Mouse (Mus musculus) midbrain, postnatal 0 days (tissue): ENCODE measurements at regions not wholly inside any gene's neighbourhood (a gene's known extent, or its start where the extent isn't known, plus 50 kb on each side); places are given as distances from the start of the nearest gene placed in this dataset.

Experiments
- ATAC-seq: fragments of 200-750 bp; cut with Nextera tagmentation; 2 replicates; pipeline ENCODE4 v1.8.0; 2017; ENCODE audit warnings: moderate number of reproducible peaks, mild to moderate bottlenecking, moderate TSS enrichment, moderate library complexity; ENCODE audit not compliant: low FRiP score
- DNase-seq: peaks from one replicate; pipeline ENCODE4 v3.0.0-alpha.2; 2015; ENCODE audit warnings: low spot score
- H3K27ac ChIP-seq: fragments of 300-500 bp; sonication (generic); 2 replicates; pipeline ENCODE4 v1.5.1; 2014; ENCODE audit warnings: low read depth, mild to moderate bottlenecking, low read length, mixed read lengths
- H3K27me3 ChIP-seq: fragments of 300-500 bp; sonication (generic); 2 replicates; pipeline ENCODE4 v1.6.1; 2014; ENCODE audit warnings: low read length, control low read depth, mixed read lengths; ENCODE audit not compliant: insufficient read depth
- H3K36me3 ChIP-seq: fragments of 300-500 bp; sonication (generic); 2 replicates; pipeline ENCODE4 v1.6.1; 2014; ENCODE audit warnings: low read length, control low read depth, mixed read lengths; ENCODE audit not compliant: insufficient read depth
- H3K4me1 ChIP-seq: fragments of 300-500 bp; sonication (generic); 2 replicates; pipeline ENCODE4 v1.6.1; 2014; ENCODE audit warnings: mild to moderate bottlenecking, control low read depth, antibody characterized with exemption, low read length, mixed read lengths; ENCODE audit not compliant: insufficient read depth
- H3K4me2 ChIP-seq: fragments of 300-500 bp; sonication (generic); 2 replicates; pipeline ENCODE4 v1.6.1; 2014; ENCODE audit warnings: low read depth, mild to moderate bottlenecking, low read length, mixed read lengths; ENCODE audit not compliant: poor library complexity, severe bottlenecking
- H3K4me3 ChIP-seq: fragments of 300-500 bp; sonication (generic); 2 replicates; pipeline ENCODE4 v1.5.1; 2014; ENCODE audit warnings: low read depth, mild to moderate bottlenecking, low read length, moderate library complexity
- H3K9ac ChIP-seq: fragments of 300-500 bp; sonication (generic); replicated peaks from 2 replicates; pipeline ENCODE4 v1.6.1; 2014; ENCODE audit warnings: mild to moderate bottlenecking, low read length, moderate library complexity, mixed read lengths; ENCODE audit not compliant: poor library complexity, severe bottlenecking
- H3K9me3 ChIP-seq: fragments of 300-500 bp; sonication (generic); 2 replicates; pipeline ENCODE4 v1.6.1; 2016; ENCODE audit warnings: low read length, control low read depth
- CTCF ChIP-seq: IDR thresholded peaks from 2 replicates; pipeline ENCODE4 v1.5.1; 2016; ENCODE audit warnings: antibody characterized with exemption, mild to moderate bottlenecking
- WGBS: fragments of 180-500 bp; shearing (Covaris S2); extraction: QIAGEN DNeasy Blood & Tissue Kit; methylation state at CpG from one replicate; pipeline ENCODE4 v1.1.7; 2014; 5-methylcytosine and 5-hydroxymethylcytosine counted together

GRCm38 (mm10) chr14:88410722-88411437 lies 60.3 kb downstream of the Pcdh20 start:
- Histone ChIP-seq H3K27ac (no peak overlapping the region), H3K4me1 (no peaks in the 10 kb centered on the region), H3K9ac (no peak overlapping the region), H3K4me2 (no peak overlapping the region), H3K4me3 (no peak overlapping the region), H3K27me3 (no peaks in the 10 kb centered on the region), H3K36me3 (no peaks in the 10 kb centered on the region), H3K9me3 (no peaks in the 10 kb centered on the region)
- ATAC-seq = no peak
- no peak for DNase-seq
- TF ChIP-seq CTCF = no peak
- WGBS = 90% methylated on average over 1 of the region's 1 CpGs

- no peaks in the 10 kb centered on the region for H3K4me1 ChIP-seq
- no peaks in the 10 kb centered on the region for H3K9me3 ChIP-seq
- ATAC-seq (no peak), DNase-seq (no peak)
- no peak overlapping the region for H3K4me3 ChIP-seq
- H3K9ac ChIP-seq = no peak overlapping the region
- no peaks in the 10 kb centered on the region for H3K36me3 ChIP-seq
- H3K27ac ChIP-seq = no peak overlapping the region
- TF ChIP-seq CTCF = no peak
- H3K27me3 ChIP-seq = no peaks in the 10 kb centered on the region
- 13% methylated on average over 1 of the region's 1 CpGs for WGBS
- H3K4me2 ChIP-seq = no peak overlapping the region
Observed at GRCm38 (mm10) chr14:88399270-88399669, 71.9 kb downstream of the Pcdh20 start.

DNA sequence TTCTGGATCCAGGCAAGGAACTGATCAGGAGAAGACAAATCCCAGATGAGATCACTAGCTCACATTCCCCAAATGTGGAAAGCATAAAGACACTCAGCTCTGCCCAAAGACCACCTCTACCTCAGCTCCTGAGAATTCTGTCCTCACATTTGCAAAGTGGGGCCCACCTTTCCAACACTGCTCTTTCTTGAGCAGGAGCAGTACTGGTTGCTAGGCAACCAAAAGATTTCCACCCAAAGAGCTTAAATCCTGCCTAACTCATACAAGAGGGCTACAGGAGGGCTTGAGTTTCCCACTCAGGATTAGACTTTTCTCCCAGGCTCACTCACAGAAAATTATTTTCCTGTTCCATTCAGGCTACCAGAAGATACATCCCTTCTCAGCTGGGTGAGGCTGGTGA lies 74.0 kb downstream of the Pcdh20 start:
- no peak for TF ChIP-seq CTCF
- no peaks in the 10 kb centered on the region for H3K27me3 ChIP-seq
- no peak for ATAC-seq

DNA sequence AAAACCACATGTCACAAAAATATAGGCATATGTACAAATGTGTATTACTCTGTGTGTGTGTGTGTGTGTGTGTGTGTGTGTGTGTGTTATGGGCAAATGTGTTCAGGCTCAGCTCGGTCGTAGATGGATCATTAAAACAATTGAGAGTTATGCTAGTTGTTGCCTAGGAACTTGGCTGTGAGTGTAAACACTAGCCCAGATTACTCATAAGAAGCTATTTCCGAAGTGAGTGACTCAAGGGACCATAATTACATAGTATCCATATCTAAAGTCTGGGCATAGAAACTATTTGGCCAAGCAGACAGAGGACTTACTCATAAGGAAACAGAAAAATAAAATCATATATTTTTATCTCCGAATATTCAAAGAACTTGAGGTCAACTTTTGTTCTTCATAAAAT lies 76.2 kb downstream of the Pcdh20 start:
- ATAC-seq = no peak
- no peak for DNase-seq
- WGBS = 76% methylated on average over 4 of the region's 4 CpGs
- Histone ChIP-seq H3K4me2 (no peak overlapping the region), H3K9ac (no peak overlapping the region), H3K27ac (no peak overlapping the region), H3K36me3 (no peaks in the 10 kb centered on the region), H3K4me1 (no peaks in the 10 kb centered on the region), H3K9me3 (no peaks in the 10 kb centered on the region), H3K4me3 (no peak overlapping the region), H3K27me3 (no peaks in the 10 kb centered on the region)
- TF ChIP-seq CTCF = no peak

More for the DNA sequence above, 74.0 kb downstream of the Pcdh20 start:
- Histone ChIP-seq H3K4me3 (no peak overlapping the region), H3K27ac (no peak overlapping the region), H3K9me3 (no peaks in the 10 kb centered on the region), H3K9ac (no peak overlapping the region), H3K4me1 (no peaks in the 10 kb centered on the region), H3K36me3 (no peaks in the 10 kb centered on the region), H3K4me2 (no peak overlapping the region)
- peak; percentile 26 for DNase-seq

GRCm38 (mm10) chr14:88384553-88384952 lies 86.6 kb downstream of the Pcdh20 start:
- H3K27ac ChIP-seq = no peak overlapping the region
- ATAC-seq = no peak
- WGBS = 76% methylated on average over 2 of the region's 2 CpGs
- no peaks in the 10 kb centered on the region for H3K27me3 ChIP-seq
- DNase-seq = peak; percentile 28
- no peak overlapping the region for H3K4me3 ChIP-seq
- no peaks in the 10 kb centered on the region for H3K9me3 ChIP-seq
- no peak for TF ChIP-seq CTCF
- no peak overlapping the region for H3K9ac ChIP-seq
- no peak overlapping the region for H3K4me2 ChIP-seq
- no peaks in the 10 kb centered on the region for H3K4me1 ChIP-seq
- H3K36me3 ChIP-seq = no peaks in the 10 kb centered on the region

DNA sequence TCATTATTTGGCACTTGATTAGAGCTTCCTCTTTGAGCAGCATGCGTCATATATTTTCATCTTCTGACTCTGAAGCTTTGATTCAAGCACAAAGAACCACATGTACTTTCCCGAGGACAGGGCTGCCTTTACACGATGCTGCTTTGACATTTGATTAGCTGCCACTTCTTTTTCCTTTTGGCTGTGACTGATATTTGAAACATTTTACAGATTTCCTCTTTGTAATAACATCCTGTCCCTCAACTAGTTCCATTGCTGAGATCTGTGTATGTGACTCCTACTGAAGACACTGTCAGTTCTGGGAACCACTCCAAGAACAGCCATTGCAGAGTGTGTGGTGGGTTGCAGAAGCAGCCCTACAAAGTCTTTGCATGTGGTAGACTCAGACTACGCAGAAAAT lies 124.0 kb downstream of the Pcdh20 start:
- Histone ChIP-seq H3K4me1 (no peaks in the 10 kb centered on the region), H3K27ac (no peak overlapping the region), H3K4me2 (no peak overlapping the region), H3K4me3 (no peak overlapping the region), H3K27me3 (no peaks in the 10 kb centered on the region), H3K36me3 (no peaks in the 10 kb centered on the region), H3K9ac (no peak overlapping the region), H3K9me3 (no peaks in the 10 kb centered on the region)
- WGBS = 66% methylated on average over 4 of the region's 4 CpGs
- DNase-seq (peak; percentile 47), ATAC-seq (no peak)
- TF ChIP-seq CTCF = no peak
